Comparison of ENCODE assay signal across 35 mouse cellular contexts in genomic region chr11:70180496-70180895, GRCm38 (mm10). TPM values are rescaled to one million over a fixed set of nuclear protein-coding genes. Genes with fewer than 3 reads are reported as not detected.
"Had no signal": no experiment of that assay in that cellular context is flagged by ENCODE, and none has a peak within 500 bp of the region (broad histone marks: within the 10 kb centered on the region; RNA-seq: fewer than 3 reads in every experiment).

No protein-coding gene starts in this region.

- H3K9me3 ChIP-seq: heart, embryonic 10.5 days; heart, embryonic 15.5 days; hindbrain, embryonic 12.5 days; hindbrain, embryonic 13.5 days; intestine, embryonic 15.5 days; kidney, embryonic 15.5 days had no signal

- H3K27ac ChIP-seq: heart, embryonic 10.5 days; heart, embryonic 13.5 days; heart, embryonic 15.5 days; hindbrain, embryonic 10.5 days; hindbrain, embryonic 12.5 days; hindbrain, embryonic 13.5 days; hindbrain, embryonic 14.5 days; hindbrain, embryonic 15.5 days; hindbrain, postnatal 0 days; intestine, embryonic 15.5 days; kidney, embryonic 15.5 days; kidney, postnatal 0 days; layer of hippocampus, adult 2 months had no signal

- ATAC-seq: hindbrain, embryonic 16.5 days; hindbrain, postnatal 0 days; inflammation-experienced regulatory T-cells, adult 6 months; intestine, embryonic 15.5 days; intestine, embryonic 16.5 days; intestine, postnatal 0 days had no signal

- H3K27me3 ChIP-seq: heart, embryonic 12.5 days; heart, embryonic 13.5 days; heart, embryonic 15.5 days; hindbrain, embryonic 12.5 days; hindbrain, embryonic 13.5 days; hindbrain, embryonic 15.5 days; intestine, embryonic 15.5 days; kidney, embryonic 15.5 days had no signal

- H3K36me3 ChIP-seq: heart, embryonic 10.5 days; heart, embryonic 12.5 days; heart, embryonic 13.5 days; heart, embryonic 15.5 days; hindbrain, embryonic 10.5 days; hindbrain, embryonic 12.5 days; hindbrain, embryonic 13.5 days; hindbrain, embryonic 15.5 days; intestine, embryonic 15.5 days; kidney, embryonic 15.5 days had no signal

- H3K4me3 ChIP-seq: heart, embryonic 10.5 days; heart, embryonic 12.5 days; heart, embryonic 13.5 days; heart, embryonic 15.5 days; hindbrain, embryonic 10.5 days; hindbrain, embryonic 12.5 days; hindbrain, embryonic 13.5 days; hindbrain, embryonic 15.5 days; intestine, embryonic 15.5 days; kidney, embryonic 15.5 days; layer of hippocampus, adult 2 months had no signal

- H3K4me1 ChIP-seq: heart, embryonic 10.5 days; heart, embryonic 12.5 days; heart, embryonic 13.5 days; heart, embryonic 15.5 days; hindbrain, embryonic 10.5 days; hindbrain, embryonic 12.5 days; hindbrain, embryonic 13.5 days; intestine, embryonic 15.5 days; kidney, embryonic 15.5 days had no signal

- H3K9ac ChIP-seq: heart, embryonic 12.5 days; heart, embryonic 13.5 days; heart, embryonic 15.5 days; hindbrain, embryonic 12.5 days; hindbrain, embryonic 13.5 days; hindbrain, embryonic 14.5 days; hindbrain, embryonic 15.5 days; intestine, embryonic 15.5 days; kidney, embryonic 15.5 days had no signal

- H3K4me2 ChIP-seq: heart, embryonic 11.5 days; heart, embryonic 12.5 days; heart, embryonic 13.5 days; heart, embryonic 15.5 days; hindbrain, embryonic 12.5 days; hindbrain, embryonic 13.5 days; hindbrain, embryonic 14.5 days; hindbrain, embryonic 15.5 days; intestine, embryonic 15.5 days; kidney, embryonic 15.5 days had no signal

- DNase-seq: heart, postnatal 10 days; heart, postnatal 14 days; heart, postnatal 36 days; heart, postnatal 4 days; kidney, adult 11 months; kidney, adult 18-20 months; kidney, adult 2 months; kidney, adult 8-10 months; kidney, adult 9 months; kidney, postnatal 10 days; kidney, postnatal 14 days; kidney, postnatal 36 days; kidney, postnatal 4 days; layer of hippocampus, adult 9-11 months; layer of hippocampus, postnatal 36 days had no signal

RNA-seq across cellular contexts. Expression of gene Clec10a, which starts 24.5 kb away (rescaled TPM):
- polyA plus RNA-seq: heart, embryonic 11.5 days; heart, embryonic 12.5 days; kidney, embryonic 15.5 days had no signal

RNA-seq across cellular contexts. Expression of gene Mgl2, which starts 50.4 kb away (rescaled TPM):
- total RNA-seq: hindbrain, postnatal 0 days had no signal
- polyA plus RNA-seq: heart, embryonic 12.5 days; heart, postnatal 0 days; hindbrain, embryonic 10.5 days; inflammation-experienced regulatory T-cells, adult 6 months had no signal
